Mouse (Mus musculus) midbrain, postnatal 0 days (tissue): Measurements from ENCODE around the gene Dennd1a. TPM values are rescaled to one million over a fixed set of nuclear protein-coding genes. Genes with fewer than 3 reads are reported as not detected.

ENCODE experiments used
- ATAC-seq: fragments of 200-750 bp; cut with Nextera tagmentation; 2 replicates; pipeline ENCODE4 v1.8.0; 2017; ENCODE audit warnings: moderate number of reproducible peaks, mild to moderate bottlenecking, moderate TSS enrichment, moderate library complexity; ENCODE audit not compliant: low FRiP score
- DNase-seq: peaks from one replicate; pipeline ENCODE4 v3.0.0-alpha.2; 2015; ENCODE audit warnings: low spot score
- H3K27ac ChIP-seq: fragments of 300-500 bp; sonication (generic); 2 replicates; pipeline ENCODE4 v1.5.1; 2014; ENCODE audit warnings: low read depth, mild to moderate bottlenecking, low read length, mixed read lengths
- H3K27me3 ChIP-seq: fragments of 300-500 bp; sonication (generic); 2 replicates; pipeline ENCODE4 v1.6.1; 2014; ENCODE audit warnings: low read length, control low read depth, mixed read lengths; ENCODE audit not compliant: insufficient read depth
- H3K36me3 ChIP-seq: fragments of 300-500 bp; sonication (generic); 2 replicates; pipeline ENCODE4 v1.6.1; 2014; ENCODE audit warnings: low read length, control low read depth, mixed read lengths; ENCODE audit not compliant: insufficient read depth
- H3K4me1 ChIP-seq: fragments of 300-500 bp; sonication (generic); 2 replicates; pipeline ENCODE4 v1.6.1; 2014; ENCODE audit warnings: mild to moderate bottlenecking, control low read depth, antibody characterized with exemption, low read length, mixed read lengths; ENCODE audit not compliant: insufficient read depth
- H3K4me2 ChIP-seq: fragments of 300-500 bp; sonication (generic); 2 replicates; pipeline ENCODE4 v1.6.1; 2014; ENCODE audit warnings: low read depth, mild to moderate bottlenecking, low read length, mixed read lengths; ENCODE audit not compliant: poor library complexity, severe bottlenecking
- H3K4me3 ChIP-seq: fragments of 300-500 bp; sonication (generic); 2 replicates; pipeline ENCODE4 v1.5.1; 2014; ENCODE audit warnings: low read depth, mild to moderate bottlenecking, low read length, moderate library complexity
- H3K9ac ChIP-seq: fragments of 300-500 bp; sonication (generic); replicated peaks from 2 replicates; pipeline ENCODE4 v1.6.1; 2014; ENCODE audit warnings: mild to moderate bottlenecking, low read length, moderate library complexity, mixed read lengths; ENCODE audit not compliant: poor library complexity, severe bottlenecking
- H3K9me3 ChIP-seq: fragments of 300-500 bp; sonication (generic); 2 replicates; pipeline ENCODE4 v1.6.1; 2016; ENCODE audit warnings: low read length, control low read depth
- CTCF ChIP-seq: IDR thresholded peaks from 2 replicates; pipeline ENCODE4 v1.5.1; 2016; ENCODE audit warnings: antibody characterized with exemption, mild to moderate bottlenecking
- WGBS: fragments of 180-500 bp; shearing (Covaris S2); extraction: QIAGEN DNeasy Blood & Tissue Kit; methylation state at CpG from one replicate; pipeline ENCODE4 v1.1.7; 2014; 5-methylcytosine and 5-hydroxymethylcytosine counted together
- polyA plus RNA-seq: library from polyadenylated mRNA; unstranded; fragments of >200 nt; fragmentation: Nextera tagmentation; extraction: Ambion mirVana; gene quantifications from 2 replicates; pipeline ENCODE4 v1.2.1, GENCODE M21; 2015
- total RNA-seq: library from RNA; depleted of rRNA; stranded (reverse); fragments of >200 nt; gene quantifications from 2 replicates; pipeline ENCODE4 v1.2.3, GENCODE M21; 2014

Gene Dennd1a
- total and polyA plus RNA-seq, 2 experiments from 2014 or later, result 15.9 to 51.1 TPM

GRCm38 (mm10) chr2:37838202-37838984 lies 448.8 kb downstream of the Dennd1a start:
- no peak for DNase-seq
- WGBS, result 87% methylated on average over 7 of the region's 7 CpGs
- Histone ChIP-seq H3K4me3 (no peak overlapping the region), H3K9me3 (no peaks in the 10 kb centered on the region), H3K27ac (no peak overlapping the region), H3K4me2 (no peak overlapping the region), H3K27me3 (no peaks in the 10 kb centered on the region), H3K4me1 (no peaks in the 10 kb centered on the region; the same call in 1 of the 2 replicates), H3K9ac (no peak overlapping the region), H3K36me3 (no peaks in the 10 kb centered on the region; the same call in 1 of the 2 replicates)
- no peak for ATAC-seq
- no peak for TF ChIP-seq CTCF

GRCm38 (mm10) chr2:37837542-37837941 lies 449.6 kb downstream of the Dennd1a start:
- no peak for TF ChIP-seq CTCF
- Histone ChIP-seq H3K4me3 (no peak overlapping the region), H3K27ac (no peak overlapping the region), H3K4me2 (no peak overlapping the region), H3K9me3 (no peaks in the 10 kb centered on the region), H3K27me3 (no peaks in the 10 kb centered on the region), H3K36me3 (no peaks in the 10 kb centered on the region; the same call in 1 of the 2 replicates), H3K9ac (no peak overlapping the region), H3K4me1 (no peaks in the 10 kb centered on the region)
- ATAC-seq (no peak), DNase-seq (no peak)
- 98% methylated on average over 3 of the region's 3 CpGs for WGBS

GRCm38 (mm10) chr2:37836926-37837325 lies 450.3 kb downstream of the Dennd1a start:
- Histone ChIP-seq H3K4me3 (no peak overlapping the region), H3K27me3 (no peaks in the 10 kb centered on the region), H3K9ac (no peak overlapping the region), H3K9me3 (no peaks in the 10 kb centered on the region), H3K4me1 (peaks cover 4% of the 10 kb centered on the region; the same call in 1 of the 2 replicates), H3K27ac (no peak overlapping the region), H3K36me3 (no peaks in the 10 kb centered on the region; the same call in 1 of the 2 replicates), H3K4me2 (no peak overlapping the region)
- WGBS, result 95% methylated on average over 3 of the region's 3 CpGs
- TF ChIP-seq CTCF, result no peak
- DNase-seq (no peak), ATAC-seq (no peak)

GRCm38 (mm10) chr2:37832253-37832652 lies 454.9 kb downstream of the Dennd1a start:
- peak; percentile 24; the same call in 1 of the 2 replicates for ATAC-seq
- Histone ChIP-seq H3K4me2 (no peak overlapping the region), H3K36me3 (no peaks in the 10 kb centered on the region; the same call in 1 of the 2 replicates), H3K4me3 (no peak overlapping the region), H3K27ac (peak overlapping the region; percentile 67; the same call in 1 of the 2 replicates), H3K9me3 (no peaks in the 10 kb centered on the region), H3K9ac (no peak overlapping the region), H3K27me3 (no peaks in the 10 kb centered on the region), H3K4me1 (peaks cover 9% of the 10 kb centered on the region; the same call in 1 of the 2 replicates)
- no peak for TF ChIP-seq CTCF
- WGBS, result 45% methylated on average over 10 of the region's 10 CpGs
- DNase-seq, result no peak

GRCm38 (mm10) chr2:37829758-37830275 lies 457.4 kb downstream of the Dennd1a start:
- ATAC-seq (no peak; the same call in 1 of the 2 replicates), DNase-seq (no peak)
- Histone ChIP-seq H3K4me2 (no peak overlapping the region), H3K27me3 (no peaks in the 10 kb centered on the region), H3K9me3 (no peaks in the 10 kb centered on the region), H3K27ac (no peak overlapping the region), H3K9ac (no peak overlapping the region), H3K36me3 (no peaks in the 10 kb centered on the region; the same call in 1 of the 2 replicates), H3K4me3 (no peak overlapping the region), H3K4me1 (peaks cover 9% of the 10 kb centered on the region; the same call in 1 of the 2 replicates)
- TF ChIP-seq CTCF, result no peak
- 23% methylated on average over 9 of the region's 9 CpGs for WGBS

GRCm38 (mm10) chr2:37823826-37824225 lies 463.4 kb downstream of the Dennd1a start:
- Histone ChIP-seq H3K4me2 (no peak overlapping the region), H3K27me3 (no peaks in the 10 kb centered on the region), H3K9me3 (no peaks in the 10 kb centered on the region), H3K27ac (no peak overlapping the region), H3K36me3 (no peaks in the 10 kb centered on the region; the same call in 1 of the 2 replicates), H3K4me3 (no peak overlapping the region), H3K4me1 (no peaks in the 10 kb centered on the region; the same call in 1 of the 2 replicates), H3K9ac (no peak overlapping the region)
- DNase-seq, result no peak
- TF ChIP-seq CTCF, result no peak
- ATAC-seq, result no peak
- 80% methylated on average over 2 of the region's 2 CpGs for WGBS
